Mouse (Mus musculus) embryonic facial prominence, embryonic 14.5 days (tissue): ENCODE measurements at regions not wholly inside any gene's neighbourhood (a gene's known extent, or its start where the extent isn't known, plus 50 kb on each side); places are given as distances from the start of the nearest gene placed in this dataset.

Experiments
- ATAC-seq: fragments of 200-750 bp; cut with Nextera tagmentation; 2 replicates; pipeline ENCODE4 v1.8.0; 2017; ENCODE audit warnings: low read depth, moderate number of reproducible peaks, moderate TSS enrichment
- DNase-seq: peaks from one replicate; pipeline ENCODE4 v3.0.0-alpha.2; 2015; ENCODE audit warnings: low spot score
- H3K27ac ChIP-seq: fragments of 300-500 bp; sonication (generic); replicated peaks from 2 replicates; pipeline ENCODE4 v1.5.1; 2014; ENCODE audit warnings: low read depth, mild to moderate bottlenecking, low read length, moderate library complexity
- H3K27me3 ChIP-seq: fragments of 300-500 bp; sonication (generic); replicated peaks from 2 replicates; pipeline ENCODE4 v1.6.1; 2014; ENCODE audit warnings: low read length; ENCODE audit not compliant: control insufficient read depth, insufficient read depth
- H3K36me3 ChIP-seq: fragments of 300-500 bp; sonication (generic); 2 replicates; pipeline ENCODE4 v1.6.1; 2014; ENCODE audit warnings: low read length, mixed read lengths; ENCODE audit not compliant: control insufficient read depth, insufficient read depth
- H3K4me1 ChIP-seq: fragments of 300-500 bp; sonication (generic); 2 replicates; pipeline ENCODE4 v1.6.1; 2014; ENCODE audit warnings: antibody characterized with exemption, low read length; ENCODE audit not compliant: control insufficient read depth, insufficient read depth
- H3K4me2 ChIP-seq: fragments of 300-500 bp; sonication (generic); 2 replicates; pipeline ENCODE4 v1.6.1; 2014; ENCODE audit warnings: low read depth, mild to moderate bottlenecking, low read length, moderate library complexity, mixed read lengths
- H3K4me3 ChIP-seq: fragments of 300-500 bp; sonication (generic); 2 replicates; pipeline ENCODE4 v1.5.1; 2014; ENCODE audit warnings: low read depth, mild to moderate bottlenecking, low read length
- H3K9ac ChIP-seq: fragments of 300-500 bp; sonication (generic); 2 replicates; pipeline ENCODE4 v1.6.1; 2014; ENCODE audit warnings: low read depth, mild to moderate bottlenecking, low read length, moderate library complexity, mixed read lengths
- H3K9me3 ChIP-seq: fragments of 300-500 bp; sonication (generic); 2 replicates; pipeline ENCODE4 v1.6.1; 2016; ENCODE audit warnings: low read length; ENCODE audit not compliant: control insufficient read depth
- WGBS: fragments of 180-500 bp; shearing (Covaris S2); extraction: QIAGEN DNeasy Blood & Tissue Kit; methylation state at CpG from one replicate; pipeline ENCODE4 v1.1.7; 2014; 5-methylcytosine and 5-hydroxymethylcytosine counted together

DNA sequence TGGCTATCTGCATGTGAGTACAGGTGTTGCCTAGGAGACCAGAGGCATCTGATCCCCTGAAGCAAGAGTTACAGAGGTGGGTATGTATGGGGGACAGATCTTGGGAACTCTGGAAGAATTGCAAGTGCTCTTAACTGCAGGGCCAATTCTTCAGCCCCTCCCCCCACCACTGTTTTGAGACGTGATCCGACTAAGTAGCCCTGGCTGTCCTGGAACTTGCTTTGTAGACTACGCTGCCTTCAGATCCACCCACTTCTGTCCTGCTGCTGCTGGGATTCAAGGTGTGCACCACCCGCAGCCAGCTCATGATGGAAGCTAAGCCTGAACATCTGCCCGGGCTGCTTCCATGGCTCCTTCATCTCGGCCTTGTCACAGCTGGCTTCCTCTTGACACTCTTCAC is 186.2 kb downstream of the Tfap2c start:
- Histone ChIP-seq H3K27me3 (peaks cover 51% of the 10 kb centered on the region), H3K4me2 (no peak overlapping the region), H3K36me3 (no peaks in the 10 kb centered on the region), H3K4me1 (peaks cover 6% of the 10 kb centered on the region), H3K4me3 (no peak overlapping the region), H3K9ac (no peak overlapping the region), H3K27ac (no peak overlapping the region), H3K9me3 (no peaks in the 10 kb centered on the region)
- no peak; the same call in 1 of the 2 replicates for ATAC-seq
- no peak for DNase-seq
- 25% methylated on average over 6 of the region's 6 CpGs for WGBS

DNA sequence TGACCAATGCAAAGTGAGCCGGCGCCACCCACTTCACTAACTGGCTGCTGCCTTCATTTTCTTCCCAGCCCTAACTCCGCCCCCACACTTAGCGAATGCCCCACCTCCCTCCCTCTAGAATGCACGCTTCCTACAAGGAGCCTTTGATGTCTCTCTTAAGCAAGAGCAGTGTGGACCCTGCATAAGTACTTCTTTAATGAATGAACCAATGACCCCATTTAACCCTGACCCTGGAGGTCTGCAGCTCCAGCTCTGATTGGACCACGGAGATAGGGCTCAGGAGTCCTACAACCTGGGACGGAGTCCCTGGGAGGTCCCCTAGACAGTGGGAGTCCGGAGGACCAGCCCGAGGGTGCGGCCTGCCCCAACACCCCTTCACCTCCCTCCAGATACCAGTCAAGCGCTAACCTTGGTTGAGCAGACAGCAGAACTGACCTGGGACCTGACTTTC is 189.7 kb downstream of the Tfap2c start:
- peak overlapping the region; percentile 21; the same call in 1 of the 2 replicates for H3K4me2 ChIP-seq
- no peak overlapping the region for H3K27ac ChIP-seq
- H3K4me3 ChIP-seq = no peak overlapping the region
- 10% methylated on average over 11 of the region's 11 CpGs for WGBS
- no peaks in the 10 kb centered on the region for H3K36me3 ChIP-seq
- 0 out of 2 replicates have a peak, but pooled peaks have one; percentile 53 for ATAC-seq
- no peaks in the 10 kb centered on the region for H3K9me3 ChIP-seq
- H3K4me1 ChIP-seq = peaks cover 6% of the 10 kb centered on the region; the same call in 1 of the 2 replicates
- DNase-seq = peak; percentile 40
- peaks cover 26% of the 10 kb centered on the region for H3K27me3 ChIP-seq
- H3K9ac ChIP-seq = no peak overlapping the region

- H3K27me3 ChIP-seq = peaks cover 23% of the 10 kb centered on the region
- no peak for ATAC-seq
- no peak overlapping the region for H3K9ac ChIP-seq
Measured at GRCm38 (mm10) chr2:172739529-172739928, 190.1 kb downstream of the Tfap2c start.

DNA sequence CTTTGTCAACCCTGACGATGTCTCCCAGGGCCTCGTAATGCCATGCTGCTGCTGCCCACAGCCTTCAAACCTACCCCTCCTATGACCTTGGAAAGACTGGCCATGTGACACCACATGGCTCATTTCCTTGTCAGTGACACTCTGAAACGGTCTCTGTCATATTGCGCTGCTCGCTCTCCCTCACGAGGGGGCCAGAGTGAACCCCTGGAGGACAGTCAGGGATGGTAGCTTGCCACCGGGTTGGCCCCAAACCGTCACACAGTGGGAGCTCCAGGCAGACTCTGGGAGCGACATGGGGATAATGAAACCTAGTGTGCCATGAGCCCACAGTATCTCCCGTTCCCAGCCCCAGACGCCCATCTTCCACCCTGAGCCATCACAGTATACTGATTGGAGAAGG is 188.8 kb downstream of the Bmp7 start:
- Histone ChIP-seq H3K27ac (no peak overlapping the region), H3K4me1 (peaks cover 5% of the 10 kb centered on the region; the same call in 1 of the 2 replicates), H3K36me3 (no peaks in the 10 kb centered on the region), H3K9ac (no peak overlapping the region), H3K4me2 (no peak overlapping the region), H3K4me3 (no peak overlapping the region), H3K9me3 (no peaks in the 10 kb centered on the region), H3K27me3 (peaks cover 6% of the 10 kb centered on the region; the same call in 1 of the 2 replicates)
- ATAC-seq = no peak
- WGBS = 86% methylated on average over 10 of the region's 11 CpGs
- no peak for DNase-seq

More at GRCm38 (mm10) chr2:172739529-172739928, 190.1 kb downstream of the Tfap2c start:
- Histone ChIP-seq H3K4me2 (peak overlapping the region; percentile 21; the same call in 1 of the 2 replicates), H3K27ac (no peak overlapping the region), H3K4me1 (peaks cover 6% of the 10 kb centered on the region; the same call in 1 of the 2 replicates), H3K4me3 (no peak overlapping the region), H3K36me3 (no peaks in the 10 kb centered on the region), H3K9me3 (no peaks in the 10 kb centered on the region)
- 11% methylated on average over 19 of the region's 19 CpGs for WGBS
- peak; percentile 41 for DNase-seq

- 46% methylated on average over 15 of the region's 15 CpGs for WGBS
- DNase-seq (no peak), ATAC-seq (no peak)
- H3K9me3 ChIP-seq = no peaks in the 10 kb centered on the region
- no peak overlapping the region for H3K9ac ChIP-seq
- no peaks in the 10 kb centered on the region for H3K36me3 ChIP-seq
- no peak overlapping the region for H3K4me2 ChIP-seq
- no peak overlapping the region for H3K27ac ChIP-seq
- no peak overlapping the region for H3K4me3 ChIP-seq
- peaks cover 6% of the 10 kb centered on the region; the same call in 1 of the 2 replicates for H3K27me3 ChIP-seq
- peaks cover 6% of the 10 kb centered on the region; the same call in 1 of the 2 replicates for H3K4me1 ChIP-seq
Measured at GRCm38 (mm10) chr2:172755686-172756471, 184.2 kb downstream of the Bmp7 start.

DNA sequence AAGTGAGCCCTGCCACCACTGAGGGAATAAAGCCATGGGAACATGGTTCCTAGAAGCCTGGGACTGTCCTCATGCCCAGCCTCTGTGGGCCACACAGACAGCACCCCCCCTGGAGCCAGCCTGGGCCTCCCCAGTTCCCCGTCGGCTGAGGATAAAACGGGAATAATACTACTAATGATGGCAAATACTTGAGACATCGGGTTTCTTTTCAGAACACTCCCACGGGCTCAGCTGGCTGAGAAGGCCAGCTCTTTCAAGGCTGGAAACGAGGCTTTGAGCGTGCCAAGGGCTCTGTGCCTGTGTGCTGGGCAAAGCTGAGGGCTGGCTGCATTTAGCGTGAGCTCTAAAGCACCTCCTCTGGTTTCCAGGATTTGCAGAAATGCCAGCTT is 183.7 kb downstream of the Bmp7 start:
- Histone ChIP-seq H3K9ac (no peak overlapping the region), H3K4me3 (no peak overlapping the region), H3K27ac (no peak overlapping the region), H3K9me3 (no peaks in the 10 kb centered on the region), H3K4me2 (no peak overlapping the region), H3K27me3 (peaks cover 6% of the 10 kb centered on the region; the same call in 1 of the 2 replicates), H3K4me1 (peaks cover 6% of the 10 kb centered on the region; the same call in 1 of the 2 replicates), H3K36me3 (no peaks in the 10 kb centered on the region)
- WGBS = 13% methylated on average over 8 of the region's 8 CpGs
- DNase-seq (peak; percentile 50), ATAC-seq (peak; percentile 42; the same call in 1 of the 2 replicates)

- 11% methylated on average over 9 of the region's 9 CpGs for WGBS
- H3K9ac ChIP-seq = no peak overlapping the region
- H3K36me3 ChIP-seq = no peaks in the 10 kb centered on the region
- no peak overlapping the region for H3K27ac ChIP-seq
- H3K9me3 ChIP-seq = no peaks in the 10 kb centered on the region
- no peak overlapping the region for H3K4me3 ChIP-seq
- ATAC-seq = peak; percentile 80
- peaks cover 6% of the 10 kb centered on the region; the same call in 1 of the 2 replicates for H3K4me1 ChIP-seq
- H3K4me2 ChIP-seq = no peak overlapping the region
- DNase-seq = peak; percentile 80
- no peaks in the 10 kb centered on the region for H3K27me3 ChIP-seq
Measured at GRCm38 (mm10) chr2:172758497-172758896, 181.6 kb downstream of the Bmp7 start.

GRCm38 (mm10) chr2:172765260-172765659 is 174.9 kb downstream of the Bmp7 start:
- H3K4me3 ChIP-seq = no peak overlapping the region
- H3K4me2 ChIP-seq = no peak overlapping the region
- no peak overlapping the region for H3K9ac ChIP-seq
- H3K9me3 ChIP-seq = no peaks in the 10 kb centered on the region
- DNase-seq (no peak), ATAC-seq (no peak)
- WGBS = 77% methylated on average over 2 of the region's 2 CpGs
- no peaks in the 10 kb centered on the region for H3K4me1 ChIP-seq
- H3K36me3 ChIP-seq = no peaks in the 10 kb centered on the region
- peaks cover 3% of the 10 kb centered on the region; the same call in 1 of the 2 replicates for H3K27me3 ChIP-seq
- no peak overlapping the region for H3K27ac ChIP-seq
